Mouse (Mus musculus) heart, postnatal 0 days (tissue): ENCODE measurements around the gene Megf11. TPM values are rescaled to one million over a fixed set of nuclear protein-coding genes. Genes with fewer than 3 reads are reported as not detected.

Experiments used
- ATAC-seq: fragments of 200-750 bp; cut with Nextera tagmentation; 2 replicates; pipeline ENCODE4 v1.8.0; 2017; ENCODE audit warnings: low read depth, moderate number of reproducible peaks, moderate library complexity; ENCODE audit not compliant: insufficient read depth
- DNase-seq: peaks from one replicate; pipeline ENCODE4 v3.0.0-alpha.2; 2016; ENCODE audit warnings: low spot score
- H3K27ac ChIP-seq: fragments of 300-500 bp; sonication (generic); 2 replicates; pipeline ENCODE4 v1.5.1; 2014; ENCODE audit warnings: low read depth, mild to moderate bottlenecking
- H3K27me3 ChIP-seq: fragments of 300-500 bp; sonication (generic); 2 replicates; pipeline ENCODE4 v1.6.1; 2014; ENCODE audit warnings: low read length, mixed read lengths; ENCODE audit not compliant: control insufficient read depth, insufficient read depth
- H3K36me3 ChIP-seq: fragments of 300-500 bp; sonication (generic); replicated peaks from 2 replicates; pipeline ENCODE4 v1.6.1; 2014; ENCODE audit warnings: low read length, mixed read lengths; ENCODE audit not compliant: control insufficient read depth, insufficient read depth
- H3K4me1 ChIP-seq: fragments of 300-500 bp; sonication (generic); 2 replicates; pipeline ENCODE4 v1.6.1; 2014; ENCODE audit warnings: antibody characterized with exemption; ENCODE audit not compliant: control insufficient read depth, insufficient read depth
- H3K4me2 ChIP-seq: fragments of 300-500 bp; sonication (generic); 2 replicates; pipeline ENCODE4 v1.6.1; 2014; ENCODE audit warnings: low read depth, mild to moderate bottlenecking, low read length, moderate library complexity
- H3K4me3 ChIP-seq: fragments of 300-500 bp; sonication (generic); 2 replicates; pipeline ENCODE4 v1.5.1; 2014; ENCODE audit warnings: low read depth, low read length
- H3K9ac ChIP-seq: fragments of 300-500 bp; sonication (generic); replicated peaks from 2 replicates; pipeline ENCODE4 v1.6.1; 2014; ENCODE audit warnings: low read depth, low read length, mixed read lengths
- H3K9me3 ChIP-seq: fragments of 300-500 bp; sonication (generic); replicated peaks from 2 replicates; pipeline ENCODE4 v1.6.1; 2016; ENCODE audit warnings: low read length; ENCODE audit not compliant: control insufficient read depth
- CTCF ChIP-seq: IDR thresholded peaks from 2 replicates; pipeline ENCODE4 v1.5.1; 2016; ENCODE audit warnings: antibody characterized with exemption, control low read depth, low read depth
- EP300 ChIP-seq: IDR thresholded peaks from 2 replicates; pipeline ENCODE4 v1.6.1; 2016; ENCODE audit warnings: antibody characterized with exemption, low read depth
- WGBS: fragments of 180-500 bp; shearing (Covaris S2); extraction: QIAGEN DNeasy Blood & Tissue Kit; methylation state at CpG from one replicate; pipeline ENCODE4 v1.1.7; 2014; 5-methylcytosine and 5-hydroxymethylcytosine counted together
- polyA plus RNA-seq: library from polyadenylated mRNA; unstranded; fragments of >200 nt; fragmentation: Nextera tagmentation; extraction: Ambion mirVana; gene quantifications from 2 replicates; pipeline ENCODE4 v1.2.1, GENCODE M21; 2015
- total RNA-seq: library from RNA; depleted of rRNA; stranded (reverse); fragments of >200 nt; gene quantifications from 2 replicates; pipeline ENCODE4 v1.2.3, GENCODE M21; 2014; ENCODE audit warnings: low replicate concordance

The Megf11 gene
- total and polyA plus RNA-seq, 2 experiments from 2014 or later, result 0.18 to 0.23 TPM

DNA sequence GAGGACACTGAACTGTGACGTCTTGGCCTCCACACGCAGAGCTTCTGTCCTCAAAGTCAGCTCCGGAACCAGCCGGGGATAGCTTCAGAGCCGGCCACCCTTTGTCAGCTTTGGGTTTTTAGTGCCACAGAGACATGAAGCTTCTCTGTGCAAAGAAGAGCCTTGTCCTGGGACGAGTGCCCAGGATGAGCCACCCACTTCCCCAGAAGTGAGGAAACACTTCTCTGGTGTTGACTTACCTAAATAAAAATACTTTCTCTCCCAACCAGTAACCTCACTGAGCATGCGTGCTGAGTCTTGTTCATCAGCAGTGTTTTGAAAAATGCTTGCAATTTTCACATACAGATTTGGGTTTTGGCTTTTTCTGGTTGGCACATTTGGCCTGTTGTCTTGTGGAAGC, 29.8 kb upstream of the Megf11 start:
- Histone ChIP-seq H3K4me2 (no peak overlapping the region), H3K36me3 (no peaks in the 10 kb centered on the region), H3K4me3 (no peak overlapping the region), H3K9ac (no peak overlapping the region), H3K27me3 (no peaks in the 10 kb centered on the region), H3K9me3 (no peaks in the 10 kb centered on the region), H3K4me1 (no peaks in the 10 kb centered on the region), H3K27ac (no peak overlapping the region)
- TF ChIP-seq CTCF (no peak), EP300 (no peak)
- no peak for ATAC-seq
- no peak for DNase-seq
- WGBS, result 77% methylated on average over 7 of the region's 7 CpGs

DNA sequence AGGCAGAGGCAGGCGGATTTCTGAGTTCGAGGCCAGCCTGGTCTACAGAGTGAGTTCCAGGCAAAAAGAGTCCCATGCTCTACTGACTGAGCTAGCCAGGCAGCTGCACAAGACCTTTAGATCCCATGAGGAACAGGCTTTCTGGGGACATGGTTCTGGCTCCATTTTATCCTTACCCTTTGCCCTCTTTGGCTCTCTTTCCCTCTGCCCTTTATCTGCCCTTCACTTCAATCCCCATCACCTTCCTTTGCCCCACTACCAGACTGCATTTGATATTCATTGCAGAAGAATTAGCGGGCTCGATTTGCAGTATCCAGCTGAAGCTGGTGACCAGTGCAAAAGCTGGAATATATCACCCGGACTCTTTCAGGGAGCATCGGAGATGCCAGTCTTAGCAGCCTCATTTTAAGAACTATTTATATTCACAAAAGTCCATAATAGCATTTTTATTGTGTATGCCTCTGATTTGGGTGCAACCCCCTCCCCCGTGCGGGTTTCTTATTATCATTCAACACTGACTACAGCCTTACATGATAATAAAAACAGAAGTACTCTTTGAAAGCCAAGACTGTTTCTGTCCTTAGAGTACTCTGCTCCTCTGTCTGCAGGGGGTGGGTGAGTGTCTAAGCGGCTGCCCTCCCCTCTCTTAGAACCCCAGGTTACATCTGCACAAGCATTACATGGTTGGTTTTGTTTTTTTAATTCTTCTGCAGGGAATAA, 24.0 kb upstream of the Megf11 start:
- TF ChIP-seq EP300 (no peak), CTCF (no peak)
- ATAC-seq (no peak), DNase-seq (no peak)
- no peak overlapping the region for H3K4me3 ChIP-seq
- no peaks in the 10 kb centered on the region for H3K27me3 ChIP-seq
- H3K4me1 ChIP-seq, result no peaks in the 10 kb centered on the region
- H3K36me3 ChIP-seq, result no peaks in the 10 kb centered on the region
- no peak overlapping the region for H3K9ac ChIP-seq
- H3K27ac ChIP-seq, result no peak overlapping the region
- 77% methylated on average over 9 of the region's 9 CpGs for WGBS
- H3K9me3 ChIP-seq, result no peaks in the 10 kb centered on the region
- H3K4me2 ChIP-seq, result no peak overlapping the region

DNA sequence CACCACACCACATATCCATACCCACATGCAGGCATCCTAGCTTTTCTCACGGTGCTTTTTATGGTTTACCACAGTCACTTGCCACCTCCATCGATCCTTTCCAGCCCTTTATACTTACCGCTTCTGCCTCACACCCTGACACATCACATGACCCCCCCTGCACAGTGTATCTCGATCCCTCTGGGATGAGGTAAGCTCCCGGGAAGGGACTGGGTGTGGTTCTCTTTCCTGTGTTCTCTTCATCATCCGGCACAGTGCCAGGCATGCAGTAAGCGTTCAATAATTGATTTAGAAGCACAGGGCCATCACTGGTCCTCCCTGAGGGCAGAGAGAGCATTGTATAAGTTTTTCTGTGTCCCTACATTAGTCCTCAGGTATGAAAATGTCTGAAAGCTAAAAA, 15.6 kb upstream of the Megf11 start:
- TF ChIP-seq CTCF (no peak), EP300 (no peak)
- DNase-seq, result no peak
- WGBS, result 33% methylated on average over 7 of the region's 7 CpGs

DNA sequence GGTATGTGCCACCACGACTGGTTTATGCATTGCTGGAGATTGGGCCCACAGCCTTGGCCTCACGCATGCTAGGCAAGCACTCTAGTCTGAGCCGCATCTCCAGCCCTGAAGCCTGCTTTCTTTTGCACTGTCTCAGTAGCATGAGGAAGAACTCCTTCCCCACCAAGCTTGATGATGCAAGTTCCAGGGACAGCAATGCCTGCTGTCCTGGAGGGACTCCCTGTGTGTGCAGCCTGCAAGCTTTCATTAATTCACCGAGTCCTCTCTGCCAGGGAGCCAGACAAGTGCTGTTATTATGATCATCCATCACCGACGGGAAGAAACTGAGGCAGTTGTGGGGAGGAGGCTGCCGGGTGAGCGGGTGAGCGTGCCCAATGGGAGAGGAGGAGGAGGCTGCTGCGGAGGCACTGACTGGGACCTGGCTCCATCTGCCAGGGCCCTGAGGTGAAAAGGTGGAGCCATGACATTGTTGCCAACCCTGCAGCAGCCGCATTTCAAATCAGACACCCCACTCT, 14.1 kb upstream of the Megf11 start:
- Histone ChIP-seq H3K27me3 (no peaks in the 10 kb centered on the region), H3K27ac (no peak overlapping the region), H3K9ac (no peak overlapping the region), H3K4me3 (no peak overlapping the region), H3K4me1 (no peaks in the 10 kb centered on the region), H3K36me3 (no peaks in the 10 kb centered on the region), H3K9me3 (no peaks in the 10 kb centered on the region), H3K4me2 (no peak overlapping the region)
- 62% methylated on average over 11 of the region's 11 CpGs for WGBS
- ATAC-seq (no peak), DNase-seq (no peak)
- TF ChIP-seq EP300, result no peak
- TF ChIP-seq CTCF, result no peak

More for the DNA sequence above, 15.6 kb upstream of the Megf11 start:
- no peak overlapping the region for H3K4me3 ChIP-seq
- no peak for ATAC-seq
- no peaks in the 10 kb centered on the region for H3K4me1 ChIP-seq
- H3K27me3 ChIP-seq, result no peaks in the 10 kb centered on the region
- H3K27ac ChIP-seq, result no peak overlapping the region
- H3K9me3 ChIP-seq, result no peaks in the 10 kb centered on the region
- H3K9ac ChIP-seq, result no peak overlapping the region
- H3K4me2 ChIP-seq, result no peak overlapping the region
- H3K36me3 ChIP-seq, result no peaks in the 10 kb centered on the region

DNA sequence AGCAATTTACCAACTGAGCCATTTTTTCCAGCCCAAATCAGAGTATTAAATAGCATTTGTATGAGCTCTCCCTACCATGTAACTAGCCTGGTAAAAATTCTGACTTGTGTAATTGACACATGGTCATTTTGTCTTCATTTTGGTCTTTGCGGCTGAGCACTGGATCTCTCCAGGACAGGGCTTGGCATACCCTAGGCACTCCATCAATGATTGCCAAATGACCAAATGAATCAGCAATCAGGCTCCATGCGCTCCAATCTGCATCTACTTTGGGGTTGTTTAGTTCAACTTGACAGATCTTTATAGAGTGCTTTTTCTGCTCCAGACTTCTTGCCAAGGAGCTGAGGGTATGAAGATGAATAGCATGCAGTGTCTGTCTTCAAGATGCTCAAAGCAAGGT, 9.0 kb upstream of the Megf11 start:
- ATAC-seq (no peak), DNase-seq (no peak)
- Histone ChIP-seq H3K9ac (no peak overlapping the region), H3K27ac (no peak overlapping the region), H3K36me3 (no peaks in the 10 kb centered on the region), H3K4me2 (no peak overlapping the region), H3K4me1 (no peaks in the 10 kb centered on the region), H3K9me3 (no peaks in the 10 kb centered on the region), H3K4me3 (no peak overlapping the region), H3K27me3 (0 out of 2 replicates have a peak, but pooled peaks cover 3% of the 10 kb centered on the region)
- WGBS, result 82% methylated on average over 2 of the region's 2 CpGs
- TF ChIP-seq EP300, result no peak
- no peak for TF ChIP-seq CTCF
